Mouse (Mus musculus) layer of hippocampus, postnatal 25 days (tissue): Measurements from ENCODE around the gene Fmo4. TPM values are rescaled to one million over a fixed set of nuclear protein-coding genes. Genes with fewer than 3 reads are reported as not detected.
"Not testable (repeated sequence)": the region's sequence is repeated elsewhere in the genome, so short reads cannot be mapped to it uniquely, and the experiment has no call there.

ENCODE experiments used
- DNase-seq, 2 experiments: peaks; one replicate each; pipeline ENCODE4 v3.0.0; 2022; ENCODE audit warnings: mixed read lengths in 2 of 2, low spot score in 1 of 2; ENCODE audit errors: extremely low spot score in 1 of 2
- total RNA-seq, 2 experiments: library from RNA; stranded (reverse); gene quantifications; 2 replicates each; pipeline ENCODE4 v1.2.3; 2021

Gene Fmo4
- total RNA-seq, 2 experiments from 2014 or later: 0.10 TPM; not detected in 1

- no peak for DNase-seq
These were observed 8.8 kb downstream of the Fmo4 start for GRCm38 (mm10) chr1:162805011-162805410.

GRCm38 (mm10) chr1:162796441-162796840 is 17.3 kb downstream of the Fmo4 start:
- DNase-seq: no peak

- no peak for DNase-seq
These were observed 21.3 kb downstream of the Fmo4 start for GRCm38 (mm10) chr1:162792306-162793044.

GRCm38 (mm10) chr1:162785222-162785621 is 28.6 kb downstream of the Fmo4 start:
- no peak for DNase-seq

GRCm38 (mm10) chr1:162783669-162784248 is 30.0 kb downstream of the Fmo4 start:
- no peak for DNase-seq

- DNase-seq: not testable (repeated sequence)
These were observed 32.7 kb downstream of the Fmo4 start for GRCm38 (mm10) chr1:162781035-162781434.

- no peak for DNase-seq
These were observed 35.7 kb downstream of the Fmo4 start for GRCm38 (mm10) chr1:162777943-162778538.

GRCm38 (mm10) chr1:162773661-162774060 is 40.1 kb downstream of the Fmo4 start:
- DNase-seq: no peak

GRCm38 (mm10) chr1:162771617-162772360 is 42.0 kb downstream of the Fmo4 start:
- DNase-seq: no peak

GRCm38 (mm10) chr1:162752009-162752408 is 61.8 kb downstream of the Fmo4 start:
- DNase-seq: no peak

GRCm38 (mm10) chr1:162749607-162750006 is 64.2 kb downstream of the Fmo4 start:
- no peak for DNase-seq

GRCm38 (mm10) chr1:162748761-162749160 is 65.0 kb downstream of the Fmo4 start:
- no peak for DNase-seq

Other genes with a start within 250 kb of the Fmo4 start
- gene Vamp4, start 243.5 kb downstream of the Fmo4 start, total RNA-seq: 100 to 1,000 TPM in 1 of 2 experiments, 10 to 100 TPM in 1; 97.6 to 100 TPM
- gene Myoc, start 174.8 kb downstream of the Fmo4 start, total RNA-seq: 1 to 10 TPM; 4.1 to 5.4 TPM
- not detected for gene Myocos, start 155.8 kb downstream of the Fmo4 start, total RNA-seq
- gene Prrc2c, start 73.4 kb downstream of the Fmo4 start, total RNA-seq: 100 to 1,000 TPM; 159 to 199 TPM
- 10 to 100 TPM in 1 of 2 experiments, 1 to 10 TPM in 1; 9.9 to 15.0 TPM for gene Fmo1, start 52.6 kb upstream of the Fmo4 start, total RNA-seq
- gene Fmo2, start 84.8 kb upstream of the Fmo4 start, total RNA-seq: 1 to 10 TPM; 2.2 TPM
- not detected for gene Fmo6, start 123.5 kb upstream of the Fmo4 start, total RNA-seq
- gene Fmo3, start 170.6 kb upstream of the Fmo4 start, total RNA-seq: not detected